Mouse (Mus musculus): Measurements from ENCODE around the gene Nek1. TPM values are rescaled to one million over a fixed set of nuclear protein-coding genes. Genes with fewer than 3 reads are reported as not detected.

The Nek1 gene
- polyA plus RNA-seq, 1 experiment from 2014 or later = 12.6 TPM

GRCm38 (mm10) chr8:61158540-61158939 lies 165.5 kb downstream of the Nek1 start:
- Histone ChIP-seq H3K27me3 (ENCODE audit: control insufficient read depth, insufficient read depth, low read length) (no peaks in the 10 kb centered on the region), H3K27ac (replicated peaks in 1 of 2; ENCODE audit: control insufficient read depth in 1 of 2, insufficient read depth in 1 of 2, low read depth in 2 of 2, low read length in 2 of 2) (no peak overlapping the region), H3K4me2 (ENCODE audit: low read length) (no peak overlapping the region), H3K4me1 (ENCODE audit: control insufficient read depth in 2 of 2, insufficient read depth in 2 of 2, low read length in 2 of 2) (no peaks in the 10 kb centered on the region), H3K9ac (ENCODE audit: low read length) (no peak overlapping the region), H3K36me3 (ENCODE audit: control insufficient read depth, insufficient read depth, low read length) (no peaks in the 10 kb centered on the region), H3K9me3 (ENCODE audit: control insufficient read depth, low read length) (no peaks in the 10 kb centered on the region), H3K4me3 (ENCODE audit: control insufficient read depth in 1 of 2, insufficient read depth in 1 of 2, low read depth in 1 of 2, low read length in 2 of 2) (no peak overlapping the region)
- ATAC-seq (ENCODE audit: insufficient number of reproducible peaks, insufficient read depth, low FRiP score, low read depth) = no peak
- WGBS = 74% methylated on average over 3 of the region's 3 CpGs

DNA sequence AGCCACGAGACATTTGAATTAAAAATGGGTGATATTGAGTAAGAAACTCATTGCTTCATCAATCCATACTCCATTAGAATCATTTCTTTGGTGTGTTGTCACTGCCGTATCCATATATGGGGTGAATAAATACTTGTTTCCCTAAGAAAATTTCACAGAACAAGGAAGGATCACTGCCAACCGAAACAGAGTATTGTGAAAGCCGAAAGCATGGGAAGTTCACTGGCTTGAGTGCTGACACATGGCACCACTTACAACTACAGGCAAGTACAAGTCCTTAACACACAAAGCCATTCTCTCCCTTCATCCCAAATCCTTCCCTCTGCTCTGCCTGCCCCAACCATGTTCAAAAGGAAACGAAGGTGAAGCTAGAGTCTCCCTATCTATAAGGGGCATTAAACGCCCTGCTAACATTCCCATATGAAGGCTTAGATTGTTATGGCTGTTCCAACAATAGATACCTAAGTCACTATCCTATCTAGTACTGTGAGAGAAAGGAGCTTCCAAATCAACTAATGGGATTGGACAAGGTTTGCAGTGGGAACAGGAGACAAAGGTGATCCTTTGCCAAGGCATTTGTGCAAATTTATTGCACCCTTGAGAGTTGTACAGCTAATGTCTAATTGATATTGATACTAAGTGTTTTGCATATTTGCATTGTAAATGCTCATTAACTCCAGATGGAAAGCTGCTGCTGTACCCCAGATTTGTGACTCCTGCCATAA lies 168.6 kb downstream of the Nek1 start:
- H3K9ac ChIP-seq (ENCODE audit: low read length) = no peak overlapping the region
- no peaks in the 10 kb centered on the region for H3K4me1 ChIP-seq (ENCODE audit: control insufficient read depth in 2 of 2, insufficient read depth in 2 of 2, low read length in 2 of 2)
- no peaks in the 10 kb centered on the region for H3K9me3 ChIP-seq (ENCODE audit: control insufficient read depth, low read length)
- H3K4me3 ChIP-seq (ENCODE audit: control insufficient read depth in 1 of 2, insufficient read depth in 1 of 2, low read depth in 1 of 2, low read length in 2 of 2) = no peak overlapping the region
- 74% methylated on average over 6 of the region's 6 CpGs for WGBS
- H3K4me2 ChIP-seq (ENCODE audit: low read length) = no peak overlapping the region
- ATAC-seq (ENCODE audit: insufficient number of reproducible peaks, insufficient read depth, low FRiP score, low read depth) = no peak
- no peaks in the 10 kb centered on the region for H3K36me3 ChIP-seq (ENCODE audit: control insufficient read depth, insufficient read depth, low read length)
- H3K27ac ChIP-seq (replicated peaks in 1 of 2; ENCODE audit: control insufficient read depth in 1 of 2, insufficient read depth in 1 of 2, low read depth in 2 of 2, low read length in 2 of 2) = no peak overlapping the region
- H3K27me3 ChIP-seq (ENCODE audit: control insufficient read depth, insufficient read depth, low read length) = no peaks in the 10 kb centered on the region

- ATAC-seq (ENCODE audit: insufficient number of reproducible peaks, insufficient read depth, low FRiP score, low read depth) = no peak
These were observed 169.2 kb downstream of the Nek1 start for GRCm38 (mm10) chr8:61162186-61162566.

DNA sequence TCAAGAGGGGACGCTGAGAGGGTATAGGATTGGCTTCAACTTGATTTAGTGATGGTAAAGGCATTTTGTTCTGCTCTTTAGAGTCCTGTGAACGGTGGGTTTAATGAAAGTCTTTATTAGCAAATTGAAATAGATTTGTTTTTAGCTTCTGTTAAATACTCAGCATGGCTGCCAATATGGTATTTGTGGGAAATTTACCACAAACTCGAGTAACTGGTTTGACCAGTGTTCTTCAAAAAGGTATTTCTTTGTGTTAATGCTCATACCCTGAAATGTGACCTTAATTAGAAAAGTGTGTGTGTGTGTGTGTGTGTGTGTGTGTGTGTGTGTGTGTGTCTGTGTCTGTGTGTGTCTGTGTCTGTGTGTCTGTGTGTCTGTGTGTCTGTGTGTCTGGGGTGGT lies 178.6 kb downstream of the Nek1 start:
- no peak overlapping the region for H3K4me3 ChIP-seq (ENCODE audit: control insufficient read depth in 1 of 2, insufficient read depth in 1 of 2, low read depth in 1 of 2, low read length in 2 of 2)
- ATAC-seq (ENCODE audit: insufficient number of reproducible peaks, insufficient read depth, low FRiP score, low read depth) = no peak
- H3K4me2 ChIP-seq (ENCODE audit: low read length) = no peak overlapping the region
- no peaks in the 10 kb centered on the region for H3K27me3 ChIP-seq (ENCODE audit: control insufficient read depth, insufficient read depth, low read length)
- H3K9ac ChIP-seq (ENCODE audit: low read length) = no peak overlapping the region
- 86% methylated on average over 3 of the region's 3 CpGs for WGBS
- H3K36me3 ChIP-seq (ENCODE audit: control insufficient read depth, insufficient read depth, low read length) = no peaks in the 10 kb centered on the region
- peaks cover 2 to 10% of the 10 kb centered on the region in 2 experiments; a peak in 3 of 4 replicates for H3K4me1 ChIP-seq (ENCODE audit: control insufficient read depth in 2 of 2, insufficient read depth in 2 of 2, low read length in 2 of 2)
- H3K9me3 ChIP-seq (ENCODE audit: control insufficient read depth, low read length) = no peaks in the 10 kb centered on the region
- H3K27ac ChIP-seq (replicated peaks in 1 of 2; ENCODE audit: control insufficient read depth in 1 of 2, insufficient read depth in 1 of 2, low read depth in 2 of 2, low read length in 2 of 2) = no peak overlapping the region

More at GRCm38 (mm10) chr8:61162186-61162566, 169.2 kb downstream of the Nek1 start:
- Histone ChIP-seq H3K4me1 (ENCODE audit: control insufficient read depth in 2 of 2, insufficient read depth in 2 of 2, low read length in 2 of 2) (no peaks in the 10 kb centered on the region), H3K9ac (ENCODE audit: low read length) (no peak overlapping the region), H3K4me3 (ENCODE audit: control insufficient read depth in 1 of 2, insufficient read depth in 1 of 2, low read depth in 1 of 2, low read length in 2 of 2) (no peak overlapping the region), H3K9me3 (ENCODE audit: control insufficient read depth, low read length) (no peaks in the 10 kb centered on the region), H3K27me3 (ENCODE audit: control insufficient read depth, insufficient read depth, low read length) (no peaks in the 10 kb centered on the region), H3K36me3 (ENCODE audit: control insufficient read depth, insufficient read depth, low read length) (no peaks in the 10 kb centered on the region), H3K27ac (replicated peaks in 1 of 2; ENCODE audit: control insufficient read depth in 1 of 2, insufficient read depth in 1 of 2, low read depth in 2 of 2, low read length in 2 of 2) (no peak overlapping the region), H3K4me2 (ENCODE audit: low read length) (no peak overlapping the region)
- WGBS = 62% methylated on average over 1 of the region's 1 CpGs

DNA sequence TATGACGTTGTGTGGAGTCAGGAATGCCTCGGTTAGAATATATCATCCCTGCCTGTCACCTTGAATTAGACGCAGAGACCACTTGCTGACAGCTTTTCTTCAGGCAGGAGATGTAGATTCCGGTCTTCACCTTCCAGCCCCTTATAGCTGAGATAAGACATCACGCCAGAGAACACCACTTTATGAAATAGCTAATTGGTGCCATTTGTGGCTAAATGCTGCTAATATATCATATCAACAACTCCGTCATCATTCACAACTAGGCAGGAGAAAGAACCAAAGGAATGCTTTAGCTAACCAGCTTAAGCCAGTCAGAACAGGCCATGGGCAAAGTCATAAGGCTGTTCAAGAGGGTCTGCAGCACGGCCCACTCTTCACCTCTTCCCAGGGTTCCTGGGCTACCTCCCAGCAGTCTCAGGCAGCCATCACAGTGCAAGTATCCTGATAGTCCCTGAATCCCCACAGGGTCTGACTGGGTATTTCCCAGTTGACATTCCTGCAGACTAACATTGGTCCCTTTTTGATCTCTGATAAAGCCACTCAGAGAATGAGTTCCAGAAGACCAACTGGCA lies 181.0 kb downstream of the Nek1 start:
- Histone ChIP-seq H3K36me3 (ENCODE audit: control insufficient read depth, insufficient read depth, low read length) (no peaks in the 10 kb centered on the region), H3K4me2 (ENCODE audit: low read length) (no peak overlapping the region), H3K27me3 (ENCODE audit: control insufficient read depth, insufficient read depth, low read length) (no peaks in the 10 kb centered on the region), H3K9ac (ENCODE audit: low read length) (no peak overlapping the region), H3K4me1 (ENCODE audit: control insufficient read depth in 2 of 2, insufficient read depth in 2 of 2, low read length in 2 of 2) (peaks cover 2 to 10% of the 10 kb centered on the region in 2 experiments; a peak in 3 of 4 replicates), H3K9me3 (ENCODE audit: control insufficient read depth, low read length) (no peaks in the 10 kb centered on the region), H3K27ac (replicated peaks in 1 of 2; ENCODE audit: control insufficient read depth in 1 of 2, insufficient read depth in 1 of 2, low read depth in 2 of 2, low read length in 2 of 2) (no peak overlapping the region), H3K4me3 (ENCODE audit: control insufficient read depth in 1 of 2, insufficient read depth in 1 of 2, low read depth in 1 of 2, low read length in 2 of 2) (no peak overlapping the region)
- WGBS = 29% methylated on average over 7 of the region's 7 CpGs
- no peak for ATAC-seq (ENCODE audit: insufficient number of reproducible peaks, insufficient read depth, low FRiP score, low read depth)

DNA sequence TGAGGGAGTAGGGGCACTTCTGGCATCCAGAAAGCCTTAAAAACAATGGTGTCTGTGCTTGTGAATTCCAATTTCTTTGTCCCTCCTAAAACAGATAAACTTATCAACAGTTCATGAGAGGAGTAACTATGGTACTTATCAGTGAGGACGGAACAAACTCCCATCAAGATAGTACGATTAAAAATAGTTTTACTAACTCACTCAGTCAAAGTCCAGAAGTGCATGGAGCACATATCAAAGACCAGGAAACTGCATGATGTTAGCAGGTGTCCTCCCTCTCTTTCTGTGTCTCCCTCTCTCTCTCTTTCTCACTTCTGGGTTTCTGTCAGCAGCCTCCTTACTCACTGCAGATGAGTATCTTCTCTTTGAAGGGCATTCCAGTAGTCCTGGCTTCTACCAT lies 182.9 kb downstream of the Nek1 start:
- WGBS = 36% methylated on average over 2 of the region's 2 CpGs
- Histone ChIP-seq H3K4me3 (ENCODE audit: control insufficient read depth in 1 of 2, insufficient read depth in 1 of 2, low read depth in 1 of 2, low read length in 2 of 2) (no peak overlapping the region), H3K4me1 (ENCODE audit: control insufficient read depth in 2 of 2, insufficient read depth in 2 of 2, low read length in 2 of 2) (peaks cover 2 to 10% of the 10 kb centered on the region in 2 experiments; a peak in 3 of 4 replicates), H3K9me3 (ENCODE audit: control insufficient read depth, low read length) (no peaks in the 10 kb centered on the region), H3K4me2 (ENCODE audit: low read length) (no peak overlapping the region), H3K27me3 (ENCODE audit: control insufficient read depth, insufficient read depth, low read length) (no peaks in the 10 kb centered on the region), H3K36me3 (ENCODE audit: control insufficient read depth, insufficient read depth, low read length) (no peaks in the 10 kb centered on the region), H3K27ac (replicated peaks in 1 of 2; ENCODE audit: control insufficient read depth in 1 of 2, insufficient read depth in 1 of 2, low read depth in 2 of 2, low read length in 2 of 2) (no peak overlapping the region), H3K9ac (ENCODE audit: low read length) (no peak overlapping the region)
- ATAC-seq (ENCODE audit: insufficient number of reproducible peaks, insufficient read depth, low FRiP score, low read depth) = no peak

- Histone ChIP-seq H3K4me2 (ENCODE audit: low read length) (no peak overlapping the region), H3K36me3 (ENCODE audit: control insufficient read depth, insufficient read depth, low read length) (no peaks in the 10 kb centered on the region), H3K27me3 (ENCODE audit: control insufficient read depth, insufficient read depth, low read length) (no peaks in the 10 kb centered on the region), H3K4me1 (ENCODE audit: control insufficient read depth in 2 of 2, insufficient read depth in 2 of 2, low read length in 2 of 2) (peaks cover 2 to 10% of the 10 kb centered on the region in 2 experiments; a peak in 3 of 4 replicates), H3K27ac (replicated peaks in 1 of 2; ENCODE audit: control insufficient read depth in 1 of 2, insufficient read depth in 1 of 2, low read depth in 2 of 2, low read length in 2 of 2) (no peak overlapping the region), H3K9me3 (ENCODE audit: control insufficient read depth, low read length) (no peaks in the 10 kb centered on the region), H3K4me3 (ENCODE audit: control insufficient read depth in 1 of 2, insufficient read depth in 1 of 2, low read depth in 1 of 2, low read length in 2 of 2) (no peak overlapping the region), H3K9ac (ENCODE audit: low read length) (no peak overlapping the region)
- 64% methylated on average over 12 of the region's 12 CpGs for WGBS
- no peak for ATAC-seq (ENCODE audit: insufficient number of reproducible peaks, insufficient read depth, low FRiP score, low read depth)
These were observed 184.9 kb downstream of the Nek1 start for GRCm38 (mm10) chr8:61177680-61178593.
